Mouse (Mus musculus) liver, embryonic 14.5 days (tissue): ENCODE measurements around the gene Slc35b3.

Source experiments
- CTCF ChIP-seq: IDR thresholded peaks from 2 replicates; pipeline ENCODE4 v1.5.1; 2016; ENCODE audit warnings: antibody characterized with exemption, low read depth, control low read depth
- EP300 ChIP-seq: IDR thresholded peaks from 2 replicates; pipeline ENCODE4 v1.6.1; 2016; ENCODE audit warnings: antibody characterized with exemption, low read depth

- no peak for TF ChIP-seq CTCF
- TF ChIP-seq EP300, result no peak
Observed at GRCm38 (mm10) chr13:38967518-38967917, 6.8 kb upstream of the Slc35b3 start.
